In genomic region chr9:121185796-121186195, GRCm38 (mm10) we compare ENCODE assay signal across 13 mouse cellular contexts.
DNase-seq lines count a peak whose midpoint lies in the region; TF ChIP-seq lines count a peak whose summit lies in the region.
"Had no signal": no experiment of that assay in that cellular context is flagged by ENCODE, and none has a peak within 500 bp of the region (broad histone marks: within the 10 kb centered on the region; RNA-seq: fewer than 3 reads in every experiment).

No protein-coding gene starts in this region.

- intact Hi-C loops in left cerebral cortex, postnatal 4 days (cut with DNase I): no loop called here
- intact Hi-C loops in left cerebral cortex, postnatal 25 days (cut with DNase I): no loop called here
- intact Hi-C loops in gastrocnemius, adult 2 months (cut with DNase I): no loop called here

- TF ChIP-seq CTCF in gastrocnemius, adult 2 months (IDR thresholded peaks at IDR 0.05): no peak

- no peak overlapping the region for H3K27ac ChIP-seq in gastrocnemius, adult 2 months
- H3K27ac ChIP-seq: embryonic facial prominence, embryonic 10.5 days; liver, embryonic 13.5 days; midbrain, embryonic 12.5 days had no signal

- DNase-seq in adrenal gland, postnatal 14 days: peak; percentile 16
- DNase-seq in adrenal gland, postnatal 36 days: no peak
- peak; percentile 81 for DNase-seq in left cerebral cortex, postnatal 4 days
- DNase-seq in left cerebral cortex, postnatal 25 days (ENCODE audit: low spot score in 2 of 2): no peak
- DNase-seq in cerebellum, postnatal 14 days: peak; percentile 87 to 90
- DNase-seq in kidney, postnatal 36 days: peak; percentile 33 to 57
- no peak for DNase-seq in gastrocnemius, adult 2 months
- DNase-seq in retina, embryonic 14.5 days (ENCODE audit: low spot score): no peak
- DNase-seq: liver, embryonic 13.5 days; lung, postnatal 36 days; right cerebral cortex, postnatal 4 days had no signal

- H3K4me3 ChIP-seq in gastrocnemius, adult 2 months: no peak overlapping the region
- H3K4me3 ChIP-seq: embryonic facial prominence, embryonic 10.5 days; liver, embryonic 13.5 days; midbrain, embryonic 12.5 days had no signal

Comparison
In these comparisons a context has a peak if more than half of its experiments do, and no peak if none do; other contexts are left out.
1. DNase-seq: peak in adrenal gland, postnatal 14 days (single experiment), left cerebral cortex, postnatal 4 days (single experiment), cerebellum, postnatal 14 days (2 of 2) and kidney, postnatal 36 days (2 of 2); none in adrenal gland, postnatal 36 days (0 of 2), left cerebral cortex, postnatal 25 days (0 of 2), gastrocnemius, adult 2 months (single experiment) and retina, embryonic 14.5 days (single experiment).